Mouse (Mus musculus): ENCODE results near the gene Mbd5. TPM values are rescaled to one million over a fixed set of nuclear protein-coding genes. Genes with fewer than 3 reads are reported as not detected.
"Not testable (repeated sequence)": the region's sequence is repeated elsewhere in the genome, so short reads cannot be mapped to it uniquely, and the experiment has no call there.

The Mbd5 gene
- polyA plus RNA-seq, 1 experiment, result 12.7 TPM

GRCm38 (mm10) chr2:49160232-49160947, 211.1 kb downstream of the Mbd5 start:
- H3K27me3 ChIP-seq (ENCODE audit: control insufficient read depth, insufficient read depth, low read length), result no peaks in the 10 kb centered on the region
- H3K36me3 ChIP-seq (ENCODE audit: control insufficient read depth, insufficient read depth, low read length), result no peaks in the 10 kb centered on the region
- H3K27ac ChIP-seq (ENCODE audit: control insufficient read depth, insufficient read depth, low read depth, low read length), result no peak overlapping the region
- TF ChIP-seq CTCF (IDR thresholded peaks at IDR 0.05; ENCODE audit: control insufficient read depth, insufficient read depth, insufficient replicate concordance, low read depth, low read length) (no peak), POLR2A (IDR thresholded peaks at IDR 0.05; ENCODE audit: control insufficient read depth, low read depth, low read length) (no peak)
- no peaks in the 10 kb centered on the region for H3K4me1 ChIP-seq (ENCODE audit: control insufficient read depth, insufficient read depth, low read length)
- no peak overlapping the region for H3K4me3 ChIP-seq (ENCODE audit: control insufficient read depth, low read depth, low read length)

GRCm38 (mm10) chr2:49169766-49170165, 220.5 kb downstream of the Mbd5 start:
- H3K36me3 ChIP-seq (ENCODE audit: control insufficient read depth, insufficient read depth, low read length), result no peaks in the 10 kb centered on the region
- H3K27me3 ChIP-seq (ENCODE audit: control insufficient read depth, insufficient read depth, low read length), result no peaks in the 10 kb centered on the region
- TF ChIP-seq CTCF (IDR thresholded peaks at IDR 0.05; ENCODE audit: control insufficient read depth, insufficient read depth, insufficient replicate concordance, low read depth, low read length), result no peak
- no peak for TF ChIP-seq POLR2A (IDR thresholded peaks at IDR 0.05; ENCODE audit: control insufficient read depth, low read depth, low read length)
- H3K4me3 ChIP-seq (ENCODE audit: control insufficient read depth, low read depth, low read length), result no peak overlapping the region
- no peak overlapping the region for H3K27ac ChIP-seq (ENCODE audit: control insufficient read depth, insufficient read depth, low read depth, low read length)
- H3K4me1 ChIP-seq (ENCODE audit: control insufficient read depth, insufficient read depth, low read length), result no peaks in the 10 kb centered on the region

- no peak for TF ChIP-seq CTCF (IDR thresholded peaks at IDR 0.05; ENCODE audit: control insufficient read depth, insufficient read depth, insufficient replicate concordance, low read depth, low read length)
- no peak for TF ChIP-seq POLR2A (IDR thresholded peaks at IDR 0.05; ENCODE audit: control insufficient read depth, low read depth, low read length)
- H3K4me1 ChIP-seq (ENCODE audit: control insufficient read depth, insufficient read depth, low read length), result no peaks in the 10 kb centered on the region
- no peak overlapping the region for H3K4me3 ChIP-seq (ENCODE audit: control insufficient read depth, low read depth, low read length)
- no peaks in the 10 kb centered on the region for H3K36me3 ChIP-seq (ENCODE audit: control insufficient read depth, insufficient read depth, low read length)
- H3K27ac ChIP-seq (ENCODE audit: control insufficient read depth, insufficient read depth, low read depth, low read length), result no peak overlapping the region
- no peaks in the 10 kb centered on the region for H3K27me3 ChIP-seq (ENCODE audit: control insufficient read depth, insufficient read depth, low read length)
Observed at GRCm38 (mm10) chr2:49177015-49177414, 227.7 kb downstream of the Mbd5 start.

- no peak overlapping the region for H3K27ac ChIP-seq (ENCODE audit: control insufficient read depth, insufficient read depth, low read depth, low read length)
- no peaks in the 10 kb centered on the region for H3K27me3 ChIP-seq (ENCODE audit: control insufficient read depth, insufficient read depth, low read length)
- H3K36me3 ChIP-seq (ENCODE audit: control insufficient read depth, insufficient read depth, low read length), result no peaks in the 10 kb centered on the region
- H3K4me3 ChIP-seq (ENCODE audit: control insufficient read depth, low read depth, low read length), result no peak overlapping the region
- TF ChIP-seq CTCF (IDR thresholded peaks at IDR 0.05; ENCODE audit: control insufficient read depth, insufficient read depth, insufficient replicate concordance, low read depth, low read length), result no peak
- TF ChIP-seq POLR2A (IDR thresholded peaks at IDR 0.05; ENCODE audit: control insufficient read depth, low read depth, low read length), result no peak
- H3K4me1 ChIP-seq (ENCODE audit: control insufficient read depth, insufficient read depth, low read length), result no peaks in the 10 kb centered on the region
Observed at GRCm38 (mm10) chr2:49190984-49191383, 241.7 kb downstream of the Mbd5 start.

GRCm38 (mm10) chr2:49191695-49192094, 242.4 kb downstream of the Mbd5 start:
- Histone ChIP-seq H3K27me3 (ENCODE audit: control insufficient read depth, insufficient read depth, low read length) (no peaks in the 10 kb centered on the region), H3K27ac (ENCODE audit: control insufficient read depth, insufficient read depth, low read depth, low read length) (no peak overlapping the region), H3K4me1 (ENCODE audit: control insufficient read depth, insufficient read depth, low read length) (no peaks in the 10 kb centered on the region), H3K4me3 (ENCODE audit: control insufficient read depth, low read depth, low read length) (no peak overlapping the region), H3K36me3 (ENCODE audit: control insufficient read depth, insufficient read depth, low read length) (no peaks in the 10 kb centered on the region)
- no peak for TF ChIP-seq POLR2A (IDR thresholded peaks at IDR 0.05; ENCODE audit: control insufficient read depth, low read depth, low read length)
- no peak for TF ChIP-seq CTCF (IDR thresholded peaks at IDR 0.05; ENCODE audit: control insufficient read depth, insufficient read depth, insufficient replicate concordance, low read depth, low read length)

- Histone ChIP-seq H3K4me3 (ENCODE audit: control insufficient read depth, low read depth, low read length) (no peak overlapping the region), H3K36me3 (ENCODE audit: control insufficient read depth, insufficient read depth, low read length) (no peaks in the 10 kb centered on the region), H3K27me3 (ENCODE audit: control insufficient read depth, insufficient read depth, low read length) (no peaks in the 10 kb centered on the region), H3K4me1 (ENCODE audit: control insufficient read depth, insufficient read depth, low read length) (no peaks in the 10 kb centered on the region), H3K27ac (ENCODE audit: control insufficient read depth, insufficient read depth, low read depth, low read length) (no peak overlapping the region)
- TF ChIP-seq POLR2A (IDR thresholded peaks at IDR 0.05; ENCODE audit: control insufficient read depth, low read depth, low read length) (no peak), CTCF (IDR thresholded peaks at IDR 0.05; ENCODE audit: control insufficient read depth, insufficient read depth, insufficient replicate concordance, low read depth, low read length) (no peak)
Observed at GRCm38 (mm10) chr2:49204081-49204480, 254.8 kb downstream of the Mbd5 start.

- H3K4me1 ChIP-seq (ENCODE audit: control insufficient read depth, insufficient read depth, low read length); H3K27ac ChIP-seq (ENCODE audit: control insufficient read depth, insufficient read depth, low read depth, low read length); H3K4me3 ChIP-seq (ENCODE audit: control insufficient read depth, low read depth, low read length); H3K27me3 ChIP-seq (ENCODE audit: control insufficient read depth, insufficient read depth, low read length); H3K36me3 ChIP-seq (ENCODE audit: control insufficient read depth, insufficient read depth, low read length): not testable (repeated sequence)
Observed at GRCm38 (mm10) chr2:49205692-49206091, 256.4 kb downstream of the Mbd5 start.

GRCm38 (mm10) chr2:49209349-49209748, 260.0 kb downstream of the Mbd5 start:
- TF ChIP-seq CTCF (IDR thresholded peaks at IDR 0.05; ENCODE audit: control insufficient read depth, insufficient read depth, insufficient replicate concordance, low read depth, low read length), result no peak
- no peak for TF ChIP-seq POLR2A (IDR thresholded peaks at IDR 0.05; ENCODE audit: control insufficient read depth, low read depth, low read length)
- Histone ChIP-seq H3K36me3 (ENCODE audit: control insufficient read depth, insufficient read depth, low read length) (no peaks in the 10 kb centered on the region), H3K27me3 (ENCODE audit: control insufficient read depth, insufficient read depth, low read length) (no peaks in the 10 kb centered on the region), H3K4me1 (ENCODE audit: control insufficient read depth, insufficient read depth, low read length) (no peaks in the 10 kb centered on the region), H3K27ac (ENCODE audit: control insufficient read depth, insufficient read depth, low read depth, low read length) (no peak overlapping the region), H3K4me3 (ENCODE audit: control insufficient read depth, low read depth, low read length) (no peak overlapping the region)

Data from testis, adult 2 months (tissue).